Mouse (Mus musculus) neural tube, embryonic 15.5 days (tissue): Measurements from ENCODE around the gene Pde8a. TPM values are rescaled to one million over a fixed set of nuclear protein-coding genes. Genes with fewer than 3 reads are reported as not detected.

Experiments used
- ATAC-seq: fragments of 200-750 bp; cut with Nextera tagmentation; 2 replicates; pipeline ENCODE4 v1.8.0; 2017; ENCODE audit warnings: mild to moderate bottlenecking, moderate TSS enrichment, moderate library complexity; ENCODE audit not compliant: low FRiP score
- H3K27ac ChIP-seq: fragments of 300-500 bp; sonication (generic); replicated peaks from 2 replicates; pipeline ENCODE4 v1.5.1; 2015; ENCODE audit warnings: mild to moderate bottlenecking, inconsistent platforms
- H3K27me3 ChIP-seq: fragments of 300-500 bp; sonication (generic); replicated peaks from 2 replicates; pipeline ENCODE4 v1.6.1; 2015; ENCODE audit warnings: inconsistent platforms
- H3K36me3 ChIP-seq: fragments of 300-500 bp; sonication (generic); 2 replicates; pipeline ENCODE4 v1.6.1; 2015; ENCODE audit warnings: inconsistent platforms
- H3K4me1 ChIP-seq: fragments of 300-500 bp; sonication (generic); 2 replicates; pipeline ENCODE4 v1.6.1; 2015; ENCODE audit warnings: inconsistent platforms
- H3K4me2 ChIP-seq: fragments of 300-500 bp; sonication (generic); 2 replicates; pipeline ENCODE4 v1.6.1; 2015; ENCODE audit warnings: inconsistent platforms, mild to moderate bottlenecking, moderate library complexity
- H3K4me3 ChIP-seq: fragments of 300-500 bp; sonication (generic); replicated peaks from 2 replicates; pipeline ENCODE4 v1.5.1; 2015; ENCODE audit warnings: mild to moderate bottlenecking, inconsistent platforms
- H3K9ac ChIP-seq: fragments of 300-500 bp; sonication (generic); replicated peaks from 2 replicates; pipeline ENCODE4 v1.6.1; 2015; ENCODE audit warnings: mild to moderate bottlenecking, inconsistent platforms
- H3K9me3 ChIP-seq: fragments of 300-500 bp; sonication (generic); replicated peaks from 2 replicates; pipeline ENCODE4 v1.6.1; 2016; ENCODE audit warnings: inconsistent platforms
- WGBS: fragments of 180-500 bp; shearing (Covaris S2); methylation state at CpG from one replicate; pipeline ENCODE4 v1.1.7; 2015; ENCODE audit warnings: mixed read lengths; 5-methylcytosine and 5-hydroxymethylcytosine counted together
- polyA plus RNA-seq: library from polyadenylated mRNA; unstranded; fragments of >200 nt; fragmentation: Nextera tagmentation; extraction: Ambion mirVana; gene quantifications from 2 replicates; pipeline ENCODE4 v1.2.1, GENCODE M21; 2015

Gene Pde8a
- polyA plus RNA-seq, 1 experiment from 2014 or later: 2.5 TPM

DNA sequence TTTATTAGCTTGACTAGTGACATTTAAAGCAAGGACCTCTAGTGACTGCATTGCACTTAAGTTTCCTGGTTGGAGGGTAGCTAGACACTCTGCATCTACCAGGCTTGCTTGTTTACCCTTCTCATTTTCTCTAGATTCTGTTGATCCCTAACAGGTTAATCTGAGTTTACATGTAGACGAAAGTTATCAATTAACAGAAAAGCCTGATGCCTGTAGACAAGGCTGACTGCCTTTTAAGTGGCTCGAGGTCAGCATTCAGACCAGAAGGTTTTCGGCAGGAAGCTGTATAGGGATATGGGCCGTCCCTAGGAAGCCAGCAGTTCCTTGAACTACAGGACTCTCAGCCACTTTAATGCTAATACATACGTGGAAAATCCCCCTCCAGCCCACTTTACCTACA, 30.0 kb downstream of the Pde8a start:
- Histone ChIP-seq H3K4me3 (no peak overlapping the region), H3K9me3 (no peaks in the 10 kb centered on the region), H3K27me3 (no peaks in the 10 kb centered on the region), H3K4me2 (no peak overlapping the region), H3K9ac (no peak overlapping the region), H3K27ac (no peak overlapping the region), H3K36me3 (no peaks in the 10 kb centered on the region), H3K4me1 (no peaks in the 10 kb centered on the region)
- 71% methylated on average over 5 of the region's 5 CpGs for WGBS
- ATAC-seq: no peak

DNA sequence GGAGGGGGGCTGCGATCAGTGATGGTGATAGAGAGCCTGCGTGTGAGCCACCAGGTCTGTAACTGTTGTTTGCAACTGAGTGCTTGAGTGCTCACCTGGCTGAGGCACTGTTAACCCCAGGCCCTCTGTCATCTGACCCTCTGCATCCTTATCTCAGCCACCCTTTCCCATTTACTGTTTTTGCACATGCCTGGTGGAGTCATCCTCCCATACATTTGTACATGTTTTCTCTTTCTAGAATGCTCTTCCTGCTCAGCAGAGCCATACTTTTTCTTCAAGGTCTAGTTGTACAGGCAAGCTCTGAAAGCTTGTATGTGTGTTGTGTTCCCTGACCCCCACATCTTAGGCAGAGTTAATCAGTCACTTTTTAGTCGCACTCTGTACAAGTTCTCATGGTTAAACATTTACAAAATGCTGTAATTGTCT, 36.5 kb downstream of the Pde8a start:
- no peak for ATAC-seq
- H3K4me3 ChIP-seq: no peak overlapping the region
- H3K27me3 ChIP-seq: no peaks in the 10 kb centered on the region
- no peaks in the 10 kb centered on the region for H3K36me3 ChIP-seq
- WGBS: 80% methylated on average over 3 of the region's 3 CpGs
- no peak overlapping the region for H3K9ac ChIP-seq
- H3K27ac ChIP-seq: no peak overlapping the region
- H3K9me3 ChIP-seq: no peaks in the 10 kb centered on the region
- H3K4me1 ChIP-seq: no peaks in the 10 kb centered on the region
- H3K4me2 ChIP-seq: no peak overlapping the region

DNA sequence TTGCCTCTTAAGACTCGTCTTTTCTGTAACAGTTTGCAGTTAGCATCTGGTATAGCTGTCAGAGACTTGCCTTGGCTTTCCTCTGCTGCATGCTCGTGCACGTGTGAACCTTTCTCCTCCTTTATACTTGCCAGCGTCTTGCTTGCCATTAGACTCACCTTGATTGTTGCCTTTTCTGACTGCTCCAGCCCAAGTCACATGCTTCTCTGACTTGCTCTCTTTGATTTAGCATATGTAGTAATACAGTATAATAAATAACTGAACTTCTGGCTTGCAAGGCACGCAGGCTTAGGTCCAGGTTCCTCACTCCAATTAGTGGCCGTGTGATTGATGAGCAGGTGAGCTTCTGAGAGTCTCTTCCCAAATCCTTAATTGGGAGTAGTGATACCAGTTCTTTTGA, 37.2 kb downstream of the Pde8a start:
- Histone ChIP-seq H3K4me1 (no peaks in the 10 kb centered on the region), H3K27me3 (no peaks in the 10 kb centered on the region), H3K9ac (no peak overlapping the region), H3K36me3 (no peaks in the 10 kb centered on the region), H3K4me3 (no peak overlapping the region), H3K27ac (no peak overlapping the region), H3K9me3 (no peaks in the 10 kb centered on the region), H3K4me2 (no peak overlapping the region)
- 82% methylated on average over 6 of the region's 6 CpGs for WGBS
- no peak for ATAC-seq

DNA sequence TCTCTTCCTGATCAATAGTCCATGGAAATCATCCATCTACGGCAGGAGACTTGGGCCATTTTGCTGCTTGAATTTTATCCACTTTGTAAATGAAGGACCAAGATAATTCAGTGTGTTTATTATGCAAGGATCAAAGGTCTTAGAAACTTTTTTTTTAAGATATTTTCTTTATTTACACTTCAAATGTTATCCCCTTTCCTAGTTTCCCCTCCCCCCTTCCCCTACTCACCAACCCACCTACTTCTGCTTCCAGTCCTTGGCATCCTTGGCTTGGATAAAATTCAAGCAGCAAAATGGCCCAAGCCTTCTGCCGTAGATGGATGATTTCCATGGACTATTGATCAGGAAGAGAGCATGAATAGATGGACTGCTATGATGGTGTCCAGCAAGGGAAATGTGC, 38.1 kb downstream of the Pde8a start:
- no peak overlapping the region for H3K27ac ChIP-seq
- no peaks in the 10 kb centered on the region for H3K36me3 ChIP-seq
- ATAC-seq: no peak
- no peak overlapping the region for H3K9ac ChIP-seq
- WGBS: 89% methylated on average over 2 of the region's 2 CpGs
- H3K27me3 ChIP-seq: no peaks in the 10 kb centered on the region
- no peaks in the 10 kb centered on the region for H3K4me1 ChIP-seq
- H3K4me2 ChIP-seq: no peak overlapping the region
- no peak overlapping the region for H3K4me3 ChIP-seq
- no peaks in the 10 kb centered on the region for H3K9me3 ChIP-seq

DNA sequence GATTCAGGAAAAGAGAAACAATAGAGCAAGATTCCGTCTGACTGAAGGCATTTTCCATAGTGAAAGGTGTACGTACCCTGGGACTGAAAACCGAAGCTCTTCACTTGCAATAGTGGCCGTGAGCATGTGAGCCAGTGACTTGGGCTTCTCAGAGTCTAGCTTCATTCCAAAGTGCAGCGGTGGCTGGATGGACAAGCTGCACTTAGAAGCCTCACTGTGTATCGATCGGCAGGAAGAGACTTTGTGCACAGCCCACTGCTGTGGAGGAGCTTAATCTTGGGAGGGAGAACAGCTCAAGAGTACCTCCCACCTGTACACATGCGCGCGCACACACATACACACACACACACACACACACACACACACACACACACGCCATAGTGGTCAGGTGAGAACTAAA, 39.9 kb downstream of the Pde8a start:
- 84% methylated on average over 11 of the region's 11 CpGs for WGBS
- H3K36me3 ChIP-seq: no peaks in the 10 kb centered on the region
- H3K4me3 ChIP-seq: no peak overlapping the region
- no peak overlapping the region for H3K9ac ChIP-seq
- no peaks in the 10 kb centered on the region for H3K9me3 ChIP-seq
- no peaks in the 10 kb centered on the region for H3K27me3 ChIP-seq
- H3K4me1 ChIP-seq: no peaks in the 10 kb centered on the region
- no peak for ATAC-seq
- H3K27ac ChIP-seq: no peak overlapping the region
- H3K4me2 ChIP-seq: no peak overlapping the region

DNA sequence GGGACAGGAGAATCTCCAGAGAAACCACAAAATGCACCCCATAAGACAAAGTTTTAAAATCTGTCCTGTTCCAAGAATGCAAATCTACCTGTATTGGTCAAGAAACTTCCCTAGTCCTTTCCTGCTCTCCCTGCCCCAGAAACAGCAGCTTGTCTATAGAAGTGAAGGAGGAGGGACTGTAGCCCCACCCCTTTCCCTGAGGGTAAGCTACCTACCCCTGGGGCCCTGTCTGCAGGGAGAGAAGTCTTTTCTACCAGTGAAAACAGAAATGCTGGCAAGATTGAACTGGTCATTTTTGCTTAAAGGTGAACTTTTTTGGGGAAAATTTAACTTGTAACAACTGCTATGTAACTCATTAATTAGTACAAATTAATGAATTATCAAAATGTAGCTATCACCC, 41.2 kb downstream of the Pde8a start:
- ATAC-seq: no peak
- H3K4me1 ChIP-seq: no peaks in the 10 kb centered on the region
- no peaks in the 10 kb centered on the region for H3K27me3 ChIP-seq
- no peak overlapping the region for H3K4me2 ChIP-seq
- no peaks in the 10 kb centered on the region for H3K36me3 ChIP-seq
- H3K4me3 ChIP-seq: no peak overlapping the region
- H3K27ac ChIP-seq: no peak overlapping the region
- no peaks in the 10 kb centered on the region for H3K9me3 ChIP-seq
- no peak overlapping the region for H3K9ac ChIP-seq

DNA sequence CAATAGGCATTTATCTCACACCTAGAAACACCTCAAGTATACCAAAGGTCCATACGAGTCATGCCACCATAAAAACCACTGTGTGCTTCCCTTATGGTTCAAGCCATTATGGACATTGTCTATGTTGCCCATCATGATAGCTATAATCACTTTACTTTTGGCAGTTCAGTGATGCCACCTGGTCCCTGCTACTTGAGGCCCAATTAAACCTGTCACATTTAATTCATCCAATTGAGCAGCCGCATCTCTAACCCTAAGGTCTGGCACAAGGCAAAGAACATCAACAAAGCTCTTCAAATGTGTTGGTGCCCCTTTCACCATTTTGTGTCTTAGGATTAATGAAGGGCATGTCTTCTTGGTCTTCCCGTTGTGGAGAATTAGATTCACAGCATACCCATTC, 42.1 kb downstream of the Pde8a start:
- H3K27ac ChIP-seq: no peak overlapping the region
- no peak overlapping the region for H3K4me2 ChIP-seq
- no peaks in the 10 kb centered on the region for H3K36me3 ChIP-seq
- H3K9me3 ChIP-seq: no peaks in the 10 kb centered on the region
- no peak overlapping the region for H3K4me3 ChIP-seq
- no peak for ATAC-seq
- no peaks in the 10 kb centered on the region for H3K27me3 ChIP-seq
- WGBS: 93% methylated on average over 3 of the region's 3 CpGs
- no peak overlapping the region for H3K9ac ChIP-seq
- H3K4me1 ChIP-seq: no peaks in the 10 kb centered on the region

DNA sequence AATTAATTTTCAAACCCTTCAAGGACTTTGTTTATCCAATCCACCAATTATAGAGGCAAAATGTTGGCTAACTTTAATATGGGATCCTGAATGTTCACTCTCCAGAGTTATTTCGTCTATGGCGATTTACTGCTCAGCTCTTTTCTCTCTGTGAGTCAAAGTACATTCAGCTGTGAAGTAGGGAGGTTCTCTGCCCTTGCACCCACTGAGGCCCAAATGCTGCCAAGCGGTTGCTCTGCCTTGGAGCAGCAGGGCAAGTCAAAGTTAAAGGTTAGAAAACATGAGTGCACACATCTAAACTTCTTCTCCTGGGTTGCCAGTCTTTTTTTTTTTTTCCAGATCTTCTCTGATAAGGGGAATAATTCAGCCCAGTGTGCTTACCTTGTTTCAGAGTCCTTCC, 43.4 kb downstream of the Pde8a start:
- H3K27me3 ChIP-seq: no peaks in the 10 kb centered on the region
- no peaks in the 10 kb centered on the region for H3K9me3 ChIP-seq
- H3K4me1 ChIP-seq: no peaks in the 10 kb centered on the region
- no peak overlapping the region for H3K4me3 ChIP-seq
- ATAC-seq: no peak
- no peak overlapping the region for H3K9ac ChIP-seq
- no peaks in the 10 kb centered on the region for H3K36me3 ChIP-seq
- H3K4me2 ChIP-seq: no peak overlapping the region
- 93% methylated on average over 3 of the region's 3 CpGs for WGBS
- no peak overlapping the region for H3K27ac ChIP-seq

DNA sequence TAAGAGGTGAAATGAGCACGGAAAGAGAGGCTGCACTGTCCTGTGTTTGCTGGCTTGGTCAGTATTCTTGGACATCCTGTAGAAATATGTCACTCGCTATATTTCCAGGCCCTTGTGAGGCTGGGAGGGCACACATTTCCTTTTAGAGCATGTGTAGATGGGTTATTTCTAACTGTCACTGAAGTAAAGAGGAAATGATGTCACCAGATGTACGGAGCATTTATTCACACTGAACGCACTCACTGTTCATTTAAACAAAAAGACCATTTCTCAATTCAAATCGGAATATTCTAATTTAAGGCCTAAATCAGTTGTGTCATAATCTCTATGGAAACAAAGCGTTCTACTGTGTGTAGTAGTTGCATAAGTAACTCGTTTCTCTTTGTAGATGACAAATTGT, 48.2 kb downstream of the Pde8a start:
- Histone ChIP-seq H3K9me3 (no peaks in the 10 kb centered on the region), H3K4me3 (no peak overlapping the region), H3K27ac (no peak overlapping the region), H3K9ac (no peak overlapping the region), H3K36me3 (no peaks in the 10 kb centered on the region), H3K27me3 (no peaks in the 10 kb centered on the region), H3K4me1 (no peaks in the 10 kb centered on the region), H3K4me2 (no peak overlapping the region)
- no peak for ATAC-seq
- 76% methylated on average over 7 of the region's 7 CpGs for WGBS

DNA sequence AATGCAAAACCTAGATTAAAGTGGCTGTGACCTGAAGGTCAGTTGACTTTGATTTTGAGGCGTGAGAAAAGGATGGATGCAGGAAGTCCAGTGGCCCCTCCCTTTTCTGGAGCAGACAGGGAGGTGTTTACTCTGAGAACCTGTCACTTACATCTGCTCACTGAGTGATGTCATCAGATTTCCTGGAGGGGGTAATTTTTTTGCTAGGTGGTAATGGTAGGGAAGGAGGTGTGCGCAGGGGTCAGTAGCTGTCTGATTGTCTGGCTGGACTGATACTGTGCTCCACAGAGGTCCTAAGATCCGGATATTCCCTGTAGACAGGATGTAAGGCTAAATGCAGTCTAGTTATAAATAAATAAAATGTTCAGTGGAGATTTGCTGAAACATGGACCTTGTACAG, 59.5 kb downstream of the Pde8a start:
- H3K4me2 ChIP-seq: no peak overlapping the region
- no peaks in the 10 kb centered on the region for H3K27me3 ChIP-seq
- no peaks in the 10 kb centered on the region for H3K36me3 ChIP-seq
- no peaks in the 10 kb centered on the region for H3K4me1 ChIP-seq
- H3K9ac ChIP-seq: no peak overlapping the region
- no peak overlapping the region for H3K4me3 ChIP-seq
- no peak for ATAC-seq
- no peak overlapping the region for H3K27ac ChIP-seq
- no peaks in the 10 kb centered on the region for H3K9me3 ChIP-seq
- WGBS: 78% methylated on average over 3 of the region's 3 CpGs

DNA sequence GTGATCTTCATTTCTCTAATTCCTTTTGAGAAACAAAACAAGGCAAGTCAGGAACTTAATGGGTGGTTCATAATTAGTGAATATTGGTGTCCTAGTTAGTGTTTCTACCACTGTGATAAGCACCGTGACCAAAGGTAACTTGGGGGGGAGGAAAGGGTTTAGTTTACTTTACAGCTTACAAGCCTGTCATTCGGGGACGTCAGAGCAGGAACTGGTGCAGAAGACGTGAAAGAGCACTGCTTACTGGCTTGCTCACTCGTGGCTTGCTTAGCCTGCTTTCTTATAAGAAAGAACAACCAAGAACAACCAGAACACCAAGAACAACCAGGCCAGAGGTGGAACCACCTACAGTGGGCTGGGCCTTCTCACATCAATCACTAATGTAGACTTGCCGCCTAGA, 65.6 kb downstream of the Pde8a start:
- H3K4me3 ChIP-seq: no peak overlapping the region
- no peaks in the 10 kb centered on the region for H3K27me3 ChIP-seq
- no peaks in the 10 kb centered on the region for H3K4me1 ChIP-seq
- H3K9ac ChIP-seq: no peak overlapping the region
- WGBS: 89% methylated on average over 6 of the region's 6 CpGs
- no peak for ATAC-seq
- H3K27ac ChIP-seq: no peak overlapping the region
- H3K36me3 ChIP-seq: no peaks in the 10 kb centered on the region
- no peak overlapping the region for H3K4me2 ChIP-seq
- H3K9me3 ChIP-seq: no peaks in the 10 kb centered on the region

DNA sequence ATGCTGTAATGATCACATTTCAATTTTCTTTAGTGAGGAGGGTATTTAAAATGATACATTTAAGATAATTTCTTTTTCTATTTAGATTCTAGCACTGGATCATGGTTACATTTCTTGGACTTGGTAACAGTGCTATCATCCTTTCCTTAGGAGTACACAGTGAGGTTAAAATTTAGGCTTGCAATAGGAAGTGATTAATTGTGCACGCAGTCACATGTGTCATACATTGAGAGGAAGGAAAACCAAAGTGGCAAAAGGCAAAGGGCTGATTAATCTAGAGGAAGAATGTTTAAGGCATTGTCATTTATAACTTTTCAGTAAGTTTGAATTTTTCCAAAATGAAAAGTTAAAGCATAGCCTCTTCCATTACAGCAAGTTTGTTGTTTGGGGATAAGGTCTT, 67.8 kb downstream of the Pde8a start:
- H3K9ac ChIP-seq: no peak overlapping the region
- no peak for ATAC-seq
- 86% methylated on average over 1 of the region's 1 CpGs for WGBS

DNA sequence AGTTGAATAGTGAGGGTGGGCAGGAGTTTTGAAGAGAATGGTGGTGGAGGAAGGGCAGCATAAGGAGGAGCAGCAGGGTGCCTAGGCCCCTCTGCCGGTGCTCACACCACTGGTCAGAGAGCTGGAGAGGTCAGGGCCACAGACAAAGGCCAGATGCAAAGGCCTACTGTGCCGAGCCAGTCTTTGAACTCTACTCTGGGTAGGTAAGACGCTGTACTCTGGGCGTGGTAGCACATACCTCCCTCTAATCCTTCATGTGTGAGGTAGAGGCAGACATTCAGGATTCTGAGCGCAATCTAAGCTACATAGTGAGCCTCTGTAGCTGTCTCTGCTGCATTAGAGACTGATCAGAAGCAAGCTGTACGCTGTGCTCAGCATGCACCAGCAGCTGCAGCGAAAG, 73.1 kb downstream of the Pde8a start:
- 37% methylated on average over 7 of the region's 7 CpGs for WGBS
- Histone ChIP-seq H3K27me3 (no peaks in the 10 kb centered on the region), H3K9me3 (no peaks in the 10 kb centered on the region), H3K4me3 (no peak overlapping the region), H3K9ac (no peak overlapping the region), H3K4me1 (no peaks in the 10 kb centered on the region), H3K27ac (no peak overlapping the region), H3K4me2 (no peak overlapping the region), H3K36me3 (no peaks in the 10 kb centered on the region)
- ATAC-seq: no peak

More for the DNA sequence above, 67.8 kb downstream of the Pde8a start:
- Histone ChIP-seq H3K4me2 (no peak overlapping the region), H3K9me3 (no peaks in the 10 kb centered on the region), H3K36me3 (no peaks in the 10 kb centered on the region), H3K27me3 (no peaks in the 10 kb centered on the region), H3K27ac (no peak overlapping the region), H3K4me3 (no peak overlapping the region), H3K4me1 (no peaks in the 10 kb centered on the region)
